Mouse (Mus musculus): ENCODE results near the gene Pdlim5. TPM values are rescaled to one million over a fixed set of nuclear protein-coding genes. Genes with fewer than 3 reads are reported as not detected.

Pdlim5 gene
- polyA plus RNA-seq, 1 experiment from 2014 or later: 15.0 TPM

DNA sequence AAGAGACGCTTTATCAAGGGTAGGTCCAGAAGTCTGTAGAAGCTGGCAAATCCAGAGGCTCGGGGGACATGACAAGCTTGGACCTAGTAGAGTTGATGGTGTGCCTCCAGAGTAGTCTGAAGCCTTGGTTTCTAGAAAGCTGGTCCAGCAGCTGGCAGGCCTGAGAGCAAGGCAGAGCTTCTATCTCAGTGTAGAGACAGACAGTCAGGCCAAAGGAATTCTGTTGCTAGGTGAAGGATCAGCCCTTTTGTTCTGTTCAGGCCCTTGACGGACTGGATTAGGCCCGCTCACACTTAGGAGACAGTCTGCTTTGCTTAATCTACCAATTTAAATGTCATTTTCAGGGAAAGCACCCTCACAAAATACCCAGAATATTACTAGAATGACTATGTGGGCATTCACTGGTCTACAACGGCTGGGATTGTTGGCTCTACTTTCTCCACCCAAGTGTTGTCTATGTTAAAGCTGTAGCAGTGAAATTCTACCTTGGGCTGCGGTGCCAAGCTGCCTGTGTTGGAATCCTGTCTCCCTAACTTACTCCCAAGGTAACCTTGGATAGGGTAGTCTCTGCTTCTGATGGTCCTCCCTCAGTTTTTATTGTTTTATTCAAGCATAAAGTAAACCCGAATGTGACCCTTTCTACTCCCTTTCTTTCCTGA is 38.8 kb upstream of the Pdlim5 start:
- Histone ChIP-seq H3K4me1 (peaks cover 19% of the 10 kb centered on the region; the same call in 1 of the 2 replicates), H3K4me3 (no peak overlapping the region), H3K27ac (replicated peaks) (0 out of 2 replicates have a peak overlapping the region, but pooled peaks have one; percentile 35), H3K4me2 (replicated peaks) (no peak overlapping the region), H3K27me3 (peaks cover 3% of the 10 kb centered on the region; the same call in 1 of the 2 replicates), H3K9ac (replicated peaks) (no peak overlapping the region), H3K9me3 (no peaks in the 10 kb centered on the region), H3K36me3 (no peaks in the 10 kb centered on the region)
- WGBS: 38% methylated on average over 7 of the region's 7 CpGs
- peak; percentile 89 for ATAC-seq (ENCODE audit: low FRiP score, low read depth)

- Histone ChIP-seq H3K27ac (replicated peaks) (no peak overlapping the region), H3K4me1 (peaks cover 14% of the 10 kb centered on the region; the same call in 1 of the 2 replicates), H3K27me3 (peaks cover 3% of the 10 kb centered on the region; the same call in 1 of the 2 replicates), H3K36me3 (no peaks in the 10 kb centered on the region), H3K9me3 (no peaks in the 10 kb centered on the region), H3K4me3 (no peak overlapping the region), H3K9ac (replicated peaks) (no peak overlapping the region), H3K4me2 (replicated peaks) (no peak overlapping the region)
- 75% methylated on average over 3 of the region's 3 CpGs for WGBS
- ATAC-seq (ENCODE audit: low FRiP score, low read depth): no peak
These were observed 36.0 kb upstream of the Pdlim5 start for GRCm38 (mm10) chr3:142431481-142431880.

- 85% methylated on average over 4 of the region's 4 CpGs for WGBS
- H3K4me1 ChIP-seq: peaks cover 11% of the 10 kb centered on the region; the same call in 1 of the 2 replicates
- H3K36me3 ChIP-seq: no peaks in the 10 kb centered on the region
- H3K9me3 ChIP-seq: no peaks in the 10 kb centered on the region
- H3K4me2 ChIP-seq (replicated peaks): no peak overlapping the region
- no peak overlapping the region for H3K27ac ChIP-seq (replicated peaks)
- no peak overlapping the region for H3K9ac ChIP-seq (replicated peaks)
- no peak overlapping the region for H3K4me3 ChIP-seq
- H3K27me3 ChIP-seq: peaks cover 3% of the 10 kb centered on the region; the same call in 1 of the 2 replicates
- no peak for ATAC-seq (ENCODE audit: low FRiP score, low read depth)
These were observed 34.6 kb upstream of the Pdlim5 start for GRCm38 (mm10) chr3:142430048-142430447.

DNA sequence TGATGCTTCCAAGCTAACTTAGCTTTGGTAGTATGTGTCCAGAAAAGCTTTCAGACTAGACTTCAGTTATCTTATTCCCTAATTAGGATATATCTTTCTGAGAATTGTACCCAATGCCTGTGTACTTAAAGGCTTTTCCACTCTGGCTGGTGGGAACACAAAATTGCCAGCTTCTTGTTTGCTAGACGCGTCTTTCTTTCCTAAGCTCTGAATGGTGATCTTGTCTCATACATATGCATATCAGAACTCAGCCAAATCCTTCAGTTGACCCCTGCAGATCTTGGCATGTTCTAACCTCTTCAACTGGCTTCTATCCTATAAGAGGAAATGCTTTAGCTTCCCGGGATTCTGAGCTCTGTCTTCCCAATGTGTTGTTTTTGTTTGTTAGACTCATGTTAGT is 31.3 kb upstream of the Pdlim5 start:
- H3K9ac ChIP-seq (replicated peaks): no peak overlapping the region
- no peak for ATAC-seq (ENCODE audit: low FRiP score, low read depth)
- no peaks in the 10 kb centered on the region for H3K36me3 ChIP-seq
- no peak overlapping the region for H3K4me3 ChIP-seq
- H3K4me2 ChIP-seq (replicated peaks): no peak overlapping the region
- no peak overlapping the region for H3K27ac ChIP-seq (replicated peaks)
- H3K9me3 ChIP-seq: no peaks in the 10 kb centered on the region
- 21% methylated on average over 3 of the region's 3 CpGs for WGBS
- H3K27me3 ChIP-seq: no peaks in the 10 kb centered on the region
- H3K4me1 ChIP-seq: no peaks in the 10 kb centered on the region

DNA sequence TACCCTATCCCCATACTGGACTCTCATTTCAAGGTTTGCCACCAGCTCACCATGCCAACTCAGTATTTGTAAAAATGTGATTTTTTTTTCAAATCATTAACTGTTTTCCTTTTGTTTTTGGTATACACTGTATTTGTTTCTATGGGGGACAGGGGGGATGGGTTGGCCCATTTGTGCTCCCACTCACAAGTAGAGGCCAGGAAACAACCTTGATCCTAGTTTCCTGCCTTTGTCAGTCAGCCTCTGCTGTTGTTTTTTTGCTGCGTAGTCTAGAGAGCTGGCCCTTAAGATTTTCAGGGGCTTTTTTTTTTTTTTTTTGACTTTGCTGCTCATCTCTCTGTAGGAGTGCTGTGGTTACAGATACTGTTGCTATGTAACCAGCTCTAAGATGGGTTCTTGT is 28.6 kb upstream of the Pdlim5 start:
- Histone ChIP-seq H3K9me3 (no peaks in the 10 kb centered on the region), H3K4me3 (no peak overlapping the region), H3K27me3 (no peaks in the 10 kb centered on the region), H3K9ac (replicated peaks) (no peak overlapping the region), H3K4me1 (no peaks in the 10 kb centered on the region), H3K4me2 (replicated peaks) (no peak overlapping the region), H3K36me3 (no peaks in the 10 kb centered on the region), H3K27ac (replicated peaks) (no peak overlapping the region)
- ATAC-seq (ENCODE audit: low FRiP score, low read depth): no peak
- 100% methylated on average over 1 of the region's 1 CpGs for WGBS

GRCm38 (mm10) chr3:142423501-142423917 is 28.0 kb upstream of the Pdlim5 start:
- Histone ChIP-seq H3K27ac (replicated peaks) (no peak overlapping the region), H3K4me2 (replicated peaks) (no peak overlapping the region), H3K36me3 (no peaks in the 10 kb centered on the region), H3K27me3 (no peaks in the 10 kb centered on the region), H3K4me1 (no peaks in the 10 kb centered on the region), H3K9me3 (no peaks in the 10 kb centered on the region), H3K9ac (replicated peaks) (no peak overlapping the region), H3K4me3 (no peak overlapping the region)
- ATAC-seq (ENCODE audit: low FRiP score, low read depth): no peak
- WGBS: 76% methylated on average over 4 of the region's 4 CpGs

DNA sequence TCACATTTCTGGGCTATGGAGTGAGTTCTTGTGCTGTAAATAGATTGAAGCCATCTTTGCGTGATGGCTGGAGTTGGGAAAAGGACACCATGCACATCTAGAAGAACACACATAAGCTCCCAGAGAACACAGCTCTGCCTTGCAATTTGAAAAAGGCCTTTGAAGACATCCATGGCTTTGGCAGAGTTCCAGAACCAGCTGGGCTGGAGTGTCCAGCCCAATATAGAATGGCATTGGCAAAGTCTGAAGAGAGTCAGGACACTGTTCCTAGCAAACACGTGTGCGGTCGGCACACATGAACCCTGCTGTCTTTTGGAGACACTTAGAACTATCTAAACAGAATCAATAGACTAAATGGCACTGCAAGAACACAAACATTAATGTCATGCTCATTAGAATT is 26.7 kb upstream of the Pdlim5 start:
- Histone ChIP-seq H3K9me3 (no peaks in the 10 kb centered on the region), H3K27me3 (no peaks in the 10 kb centered on the region), H3K36me3 (no peaks in the 10 kb centered on the region), H3K4me2 (replicated peaks) (no peak overlapping the region), H3K4me3 (no peak overlapping the region), H3K9ac (replicated peaks) (no peak overlapping the region), H3K4me1 (no peaks in the 10 kb centered on the region), H3K27ac (replicated peaks) (no peak overlapping the region)
- ATAC-seq (ENCODE audit: low FRiP score, low read depth): no peak
- 91% methylated on average over 4 of the region's 4 CpGs for WGBS

- H3K4me3 ChIP-seq: no peak overlapping the region
- 89% methylated on average over 3 of the region's 3 CpGs for WGBS
- H3K9ac ChIP-seq (replicated peaks): no peak overlapping the region
- H3K27me3 ChIP-seq: no peaks in the 10 kb centered on the region
- H3K9me3 ChIP-seq: no peaks in the 10 kb centered on the region
- no peaks in the 10 kb centered on the region for H3K4me1 ChIP-seq
- H3K27ac ChIP-seq (replicated peaks): no peak overlapping the region
- H3K4me2 ChIP-seq (replicated peaks): no peak overlapping the region
- no peaks in the 10 kb centered on the region for H3K36me3 ChIP-seq
- no peak for ATAC-seq (ENCODE audit: low FRiP score, low read depth)
These were observed 26.0 kb upstream of the Pdlim5 start for GRCm38 (mm10) chr3:142421470-142421869.

DNA sequence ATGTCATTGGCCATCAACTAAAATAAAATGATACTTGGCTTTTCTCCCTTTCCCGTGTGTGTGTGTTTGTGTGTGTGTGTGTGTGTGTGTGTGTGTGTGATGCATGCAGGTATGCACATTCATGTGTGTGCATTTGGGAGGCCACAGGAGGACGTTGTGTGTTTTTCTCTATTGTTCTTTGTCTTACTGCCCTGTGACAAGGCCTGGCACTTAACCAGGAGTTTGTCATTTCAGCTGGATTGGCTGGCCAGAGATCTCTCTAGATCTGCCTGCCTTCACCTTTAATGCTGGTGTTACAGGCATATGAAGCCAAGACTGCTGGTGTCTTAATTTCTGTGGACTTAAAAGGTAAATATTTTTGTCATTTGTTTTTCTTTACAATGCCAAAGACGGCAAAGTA is 22.5 kb upstream of the Pdlim5 start:
- Histone ChIP-seq H3K9me3 (no peaks in the 10 kb centered on the region), H3K4me2 (replicated peaks) (no peak overlapping the region), H3K27ac (replicated peaks) (no peak overlapping the region), H3K36me3 (no peaks in the 10 kb centered on the region), H3K4me3 (no peak overlapping the region), H3K4me1 (no peaks in the 10 kb centered on the region), H3K27me3 (no peaks in the 10 kb centered on the region), H3K9ac (replicated peaks) (no peak overlapping the region)
- WGBS: 72% methylated on average over 3 of the region's 3 CpGs
- ATAC-seq (ENCODE audit: low FRiP score, low read depth): no peak

- no peak overlapping the region for H3K9ac ChIP-seq (replicated peaks)
- WGBS: 88% methylated on average over 4 of the region's 4 CpGs
- no peak for ATAC-seq (ENCODE audit: low FRiP score, low read depth)
- H3K4me1 ChIP-seq: no peaks in the 10 kb centered on the region
- no peak overlapping the region for H3K4me3 ChIP-seq
- H3K4me2 ChIP-seq (replicated peaks): no peak overlapping the region
- no peaks in the 10 kb centered on the region for H3K27me3 ChIP-seq
- H3K9me3 ChIP-seq: no peaks in the 10 kb centered on the region
- H3K36me3 ChIP-seq: no peaks in the 10 kb centered on the region
- no peak overlapping the region for H3K27ac ChIP-seq (replicated peaks)
These were observed 17.9 kb upstream of the Pdlim5 start for GRCm38 (mm10) chr3:142413345-142413885.

DNA sequence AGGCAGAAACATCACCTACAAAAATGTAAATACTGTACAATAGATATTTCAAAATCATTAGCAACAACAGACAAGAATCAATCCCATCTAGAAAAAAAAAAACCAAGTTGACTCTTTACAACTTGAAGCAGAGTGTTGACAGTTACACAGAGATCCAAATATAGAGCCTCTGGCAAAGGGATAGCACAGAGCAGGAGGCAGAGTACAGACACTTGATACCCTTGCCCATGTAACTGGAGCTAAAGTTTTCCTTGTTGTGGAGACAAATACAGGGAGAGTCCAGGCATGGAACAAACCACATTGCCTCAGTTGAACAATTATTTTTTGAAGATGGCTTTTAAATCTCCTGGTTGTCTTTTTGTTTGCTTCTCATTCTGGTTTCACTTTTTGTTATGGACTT is 15.4 kb upstream of the Pdlim5 start:
- H3K27ac ChIP-seq (replicated peaks): no peak overlapping the region
- ATAC-seq (ENCODE audit: low FRiP score, low read depth): no peak
- no peaks in the 10 kb centered on the region for H3K4me1 ChIP-seq
- H3K36me3 ChIP-seq: no peaks in the 10 kb centered on the region
- H3K4me2 ChIP-seq (replicated peaks): no peak overlapping the region
- no peaks in the 10 kb centered on the region for H3K9me3 ChIP-seq
- no peak overlapping the region for H3K9ac ChIP-seq (replicated peaks)
- no peak overlapping the region for H3K4me3 ChIP-seq
- H3K27me3 ChIP-seq: no peaks in the 10 kb centered on the region

DNA sequence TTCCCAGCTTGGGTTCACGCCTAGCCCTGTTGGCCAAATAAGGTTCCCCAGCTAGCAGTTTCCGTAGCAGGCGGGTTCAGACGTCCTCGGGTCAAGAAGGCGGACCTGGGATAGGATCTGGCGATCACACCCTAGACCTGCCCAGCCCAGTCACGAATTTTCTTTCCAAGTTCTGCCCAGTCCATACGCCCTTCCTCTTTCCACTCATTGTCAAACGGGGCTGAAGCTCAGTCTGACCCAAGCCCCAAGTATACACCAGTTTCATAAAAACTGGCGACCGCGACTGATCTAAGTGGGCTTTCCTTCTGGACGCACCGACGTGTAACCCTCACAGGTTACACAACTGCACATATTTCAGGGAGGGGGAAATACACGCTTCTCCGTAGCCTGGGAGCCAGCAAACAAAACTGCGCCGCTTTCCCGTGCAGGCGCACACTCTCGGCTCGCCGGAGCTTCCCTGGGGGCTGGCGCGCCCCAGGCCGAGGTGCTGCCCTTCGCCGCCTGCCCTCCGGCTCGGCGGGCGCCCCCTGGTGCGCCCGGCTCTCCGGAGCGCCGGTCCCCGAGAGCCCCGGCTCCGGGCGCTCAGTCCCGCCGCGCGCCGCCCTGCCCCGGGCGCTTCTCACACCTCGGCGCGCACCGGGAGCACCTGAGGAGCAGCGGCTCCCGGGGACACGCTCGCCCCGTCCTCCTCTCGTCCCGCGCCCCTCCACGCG is 544 bp downstream of the Pdlim5 start:
- peak overlapping the region; percentile 87 for H3K4me2 ChIP-seq (replicated peaks)
- peaks cover 8% of the 10 kb centered on the region for H3K27me3 ChIP-seq
- peak overlapping the region; percentile 72 for H3K9ac ChIP-seq (replicated peaks)
- H3K9me3 ChIP-seq: no peaks in the 10 kb centered on the region
- H3K36me3 ChIP-seq: no peaks in the 10 kb centered on the region
- WGBS: under 1% methylated on average over 63 of the region's 64 CpGs
- peak overlapping the region; percentile 56; the same call in 1 of the 2 replicates for H3K27ac ChIP-seq (replicated peaks)
- peaks cover 11% of the 10 kb centered on the region; the same call in 1 of the 2 replicates for H3K4me1 ChIP-seq
- ATAC-seq (ENCODE audit: low FRiP score, low read depth): peak; percentile 84
- H3K4me3 ChIP-seq: peak overlapping the region; percentile 82

Data from midbrain, embryonic 12.5 days (tissue).